Mouse (Mus musculus) neural tube, embryonic 14.5 days (tissue): ENCODE measurements at regions not wholly inside any gene's neighbourhood (a gene's known extent, or its start where the extent isn't known, plus 50 kb on each side); places are given as distances from the start of the nearest gene placed in this dataset.
"Not testable (repeated sequence)": the region's sequence is repeated elsewhere in the genome, so short reads cannot be mapped to it uniquely, and the experiment has no call there.

ENCODE experiments used
- ATAC-seq: fragments of 200-750 bp; cut with Nextera tagmentation; 2 replicates; pipeline ENCODE4 v1.8.0; 2017; ENCODE audit warnings: low read depth, mild to moderate bottlenecking, moderate TSS enrichment, moderate library complexity
- H3K27ac ChIP-seq: fragments of 300-500 bp; sonication (generic); 2 replicates; pipeline ENCODE4 v1.5.1; 2014; ENCODE audit warnings: low read depth, mild to moderate bottlenecking, control low read depth, low read length, moderate library complexity, mixed read lengths
- H3K27me3 ChIP-seq: fragments of 300-500 bp; sonication (generic); 2 replicates; pipeline ENCODE4 v1.6.1; 2014; ENCODE audit warnings: low read length; ENCODE audit not compliant: control insufficient read depth, insufficient read depth
- H3K36me3 ChIP-seq: fragments of 300-500 bp; sonication (generic); 2 replicates; pipeline ENCODE4 v1.6.1; 2014; ENCODE audit warnings: low read length, mixed read lengths; ENCODE audit not compliant: control insufficient read depth, insufficient read depth
- H3K4me1 ChIP-seq: fragments of 300-500 bp; sonication (generic); 2 replicates; pipeline ENCODE4 v1.6.1; 2014; ENCODE audit warnings: low read length; ENCODE audit not compliant: control insufficient read depth, insufficient read depth
- H3K4me2 ChIP-seq: fragments of 300-500 bp; sonication (generic); 2 replicates; pipeline ENCODE4 v1.6.1; 2014; ENCODE audit warnings: mild to moderate bottlenecking, low read depth, low read length, control low read depth
- H3K4me3 ChIP-seq: fragments of 300-500 bp; sonication (generic); 2 replicates; pipeline ENCODE4 v1.5.1; 2014; ENCODE audit warnings: low read depth, low read length, control low read depth, mixed read lengths
- H3K9ac ChIP-seq: fragments of 300-500 bp; sonication (generic); replicated peaks from 2 replicates; pipeline ENCODE4 v1.6.1; 2014; ENCODE audit warnings: low read depth, mild to moderate bottlenecking, control low read depth, low read length, mixed read lengths
- H3K9me3 ChIP-seq: fragments of 300-500 bp; sonication (generic); 2 replicates; pipeline ENCODE4 v1.6.1; 2016; ENCODE audit warnings: low read length; ENCODE audit not compliant: control insufficient read depth
- WGBS: fragments of 180-500 bp; shearing (Covaris S2); extraction: QIAGEN DNeasy Blood & Tissue Kit; methylation state at CpG from one replicate; pipeline ENCODE4 v1.1.7; 2014; 5-methylcytosine and 5-hydroxymethylcytosine counted together

DNA sequence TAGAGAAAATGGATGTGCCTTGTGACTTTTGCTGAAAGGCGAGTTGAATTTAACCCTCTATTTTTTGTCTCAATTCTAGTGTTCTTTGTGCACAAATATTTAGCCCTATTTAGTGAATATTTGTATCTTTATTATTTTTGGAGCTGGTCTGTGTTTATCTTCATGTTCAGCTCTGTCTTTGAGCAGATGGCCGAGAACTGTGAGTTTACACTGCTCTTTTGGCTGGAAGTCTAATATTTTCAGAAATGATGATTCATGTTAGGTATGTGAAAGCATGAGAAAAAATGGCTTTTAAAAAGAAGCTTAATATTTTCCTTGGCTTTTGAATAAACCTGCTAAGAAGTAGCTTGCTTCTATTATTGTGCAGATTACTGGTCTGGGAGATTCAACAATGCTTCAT, 505.4 kb downstream of the Sema5a start:
- H3K9me3 ChIP-seq, result no peaks in the 10 kb centered on the region
- H3K4me1 ChIP-seq, result no peaks in the 10 kb centered on the region
- no peak overlapping the region for H3K27ac ChIP-seq
- H3K4me3 ChIP-seq, result no peak overlapping the region
- no peak overlapping the region for H3K4me2 ChIP-seq
- H3K27me3 ChIP-seq, result no peaks in the 10 kb centered on the region
- ATAC-seq, result no peak
- no peaks in the 10 kb centered on the region for H3K36me3 ChIP-seq
- no peak overlapping the region for H3K9ac ChIP-seq
- 82% methylated on average over 2 of the region's 2 CpGs for WGBS

DNA sequence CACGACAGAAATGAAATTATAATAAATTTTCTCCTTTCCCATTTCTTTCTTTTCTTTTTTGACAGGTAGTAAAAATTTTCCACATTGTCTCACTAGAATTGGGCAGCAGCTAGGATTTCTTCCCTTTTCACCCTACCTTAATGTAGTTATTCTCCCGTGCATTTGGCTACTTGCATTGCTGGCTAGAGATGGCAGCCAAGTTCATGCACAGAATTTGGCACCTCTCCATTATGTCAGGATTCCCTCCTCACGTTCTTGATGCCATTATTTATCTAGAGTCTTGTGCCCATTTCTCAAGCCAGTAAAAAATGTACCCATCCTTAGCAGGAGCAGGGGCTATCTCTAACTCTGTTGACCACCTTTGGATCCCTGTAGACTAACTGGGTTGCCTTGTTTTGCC, 507.4 kb downstream of the Sema5a start:
- no peak overlapping the region for H3K4me2 ChIP-seq
- H3K27me3 ChIP-seq, result no peaks in the 10 kb centered on the region
- WGBS, result 70% methylated on average over 3 of the region's 3 CpGs
- H3K36me3 ChIP-seq, result no peaks in the 10 kb centered on the region
- H3K9ac ChIP-seq, result no peak overlapping the region
- H3K9me3 ChIP-seq, result no peaks in the 10 kb centered on the region
- no peaks in the 10 kb centered on the region for H3K4me1 ChIP-seq
- no peak overlapping the region for H3K4me3 ChIP-seq
- H3K27ac ChIP-seq, result no peak overlapping the region
- ATAC-seq, result no peak

DNA sequence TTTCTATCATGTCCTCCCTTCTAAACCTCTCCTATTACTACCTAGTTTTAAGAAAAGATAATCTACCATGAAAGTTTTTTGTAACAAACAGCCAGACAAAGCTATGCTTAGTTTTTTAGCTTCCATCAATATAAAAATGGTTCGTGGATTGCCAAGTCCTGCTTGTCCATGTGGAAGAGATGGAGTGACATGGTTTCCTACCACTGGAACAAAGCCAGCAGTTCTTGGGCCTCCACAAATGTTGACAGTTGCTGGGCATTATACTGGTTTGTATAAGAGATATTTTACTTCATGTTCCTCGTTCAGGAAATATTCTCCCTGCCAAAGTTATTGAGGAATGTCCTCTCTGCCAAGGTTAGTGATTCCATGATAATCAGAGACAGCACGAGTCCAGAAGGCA, 515.5 kb downstream of the Sema5a start:
- Histone ChIP-seq H3K4me1 (no peaks in the 10 kb centered on the region), H3K9me3 (no peaks in the 10 kb centered on the region), H3K36me3 (no peaks in the 10 kb centered on the region), H3K4me3 (no peak overlapping the region), H3K9ac (no peak overlapping the region), H3K27me3 (no peaks in the 10 kb centered on the region), H3K4me2 (no peak overlapping the region), H3K27ac (no peak overlapping the region)
- 80% methylated on average over 3 of the region's 3 CpGs for WGBS
- ATAC-seq, result no peak

DNA sequence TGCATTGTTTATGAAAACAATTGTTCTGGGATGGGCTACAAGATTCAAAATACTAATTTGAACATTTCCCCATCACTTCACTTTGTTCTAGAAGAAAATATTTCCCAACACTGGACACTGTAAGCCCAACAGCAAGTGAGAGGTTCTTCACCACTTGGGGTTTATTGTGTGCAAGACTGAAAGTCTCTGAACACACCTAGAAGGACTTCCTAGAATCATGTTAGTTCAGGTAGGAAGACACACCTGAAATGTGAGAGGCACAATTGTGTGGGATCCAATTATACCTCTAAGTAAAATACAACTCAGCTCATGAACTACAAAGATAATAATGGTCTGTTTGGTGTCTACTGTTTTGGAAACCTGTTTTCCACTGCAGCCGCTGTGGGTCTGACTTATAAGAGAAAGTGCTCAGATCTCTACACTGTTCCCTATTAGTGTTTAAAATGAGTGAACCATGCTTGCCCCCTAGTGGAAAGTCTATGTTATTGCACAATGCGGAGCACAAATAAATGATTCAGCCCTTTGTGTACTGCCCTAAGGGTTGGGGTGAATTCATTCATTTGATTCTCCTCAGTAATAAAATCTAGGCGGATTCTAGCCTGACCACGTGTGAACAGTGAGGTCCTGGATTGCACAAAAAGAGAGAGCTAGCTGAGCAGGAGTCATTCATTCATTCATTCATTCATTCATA, 521.5 kb downstream of the Sema5a start:
- H3K4me2 ChIP-seq, result no peak overlapping the region
- no peak overlapping the region for H3K9ac ChIP-seq

DNA sequence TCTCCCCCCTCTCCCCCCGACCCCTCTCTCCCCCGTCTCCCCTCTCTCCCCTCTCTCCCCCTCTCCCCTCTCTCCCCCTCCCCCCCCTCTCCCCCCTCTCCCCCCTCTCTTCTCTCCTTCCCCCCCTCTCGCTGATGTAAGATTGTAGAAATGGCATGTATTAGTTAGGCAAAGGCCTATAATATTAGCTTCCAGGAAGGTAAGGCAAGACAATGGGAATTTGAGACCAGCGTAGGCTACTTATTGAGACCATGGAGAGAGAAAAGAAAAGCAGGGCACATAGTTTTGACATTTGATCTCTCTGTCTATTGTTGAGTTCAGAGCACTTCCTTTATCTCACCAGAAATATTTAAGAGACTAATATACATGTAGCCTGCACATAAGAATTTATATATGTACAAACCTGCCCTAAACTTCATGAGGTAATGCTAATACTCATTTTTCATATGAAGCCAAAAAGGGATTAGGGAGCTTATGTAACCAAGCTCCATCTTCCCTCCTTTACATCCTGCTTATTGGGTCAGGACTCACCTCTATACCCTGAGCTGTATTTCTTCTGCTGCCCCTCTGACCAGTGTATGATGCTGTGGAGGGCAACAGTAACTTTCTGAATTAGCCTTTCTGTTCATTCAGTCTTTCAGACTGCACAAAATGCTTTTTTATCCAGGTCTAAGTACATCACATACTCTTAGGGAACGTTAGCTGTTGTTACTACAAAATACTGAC, 522.3 kb downstream of the Sema5a start:
- no peak overlapping the region for H3K27ac ChIP-seq

More for the DNA sequence above, 521.5 kb downstream of the Sema5a start:
- Histone ChIP-seq H3K27ac (no peak overlapping the region), H3K4me3 (no peak overlapping the region), H3K4me1 (no peaks in the 10 kb centered on the region), H3K27me3 (no peaks in the 10 kb centered on the region), H3K9me3 (no peaks in the 10 kb centered on the region), H3K36me3 (no peaks in the 10 kb centered on the region)
- peak; percentile 95 for ATAC-seq
- WGBS, result 5% methylated on average over 4 of the region's 4 CpGs

DNA sequence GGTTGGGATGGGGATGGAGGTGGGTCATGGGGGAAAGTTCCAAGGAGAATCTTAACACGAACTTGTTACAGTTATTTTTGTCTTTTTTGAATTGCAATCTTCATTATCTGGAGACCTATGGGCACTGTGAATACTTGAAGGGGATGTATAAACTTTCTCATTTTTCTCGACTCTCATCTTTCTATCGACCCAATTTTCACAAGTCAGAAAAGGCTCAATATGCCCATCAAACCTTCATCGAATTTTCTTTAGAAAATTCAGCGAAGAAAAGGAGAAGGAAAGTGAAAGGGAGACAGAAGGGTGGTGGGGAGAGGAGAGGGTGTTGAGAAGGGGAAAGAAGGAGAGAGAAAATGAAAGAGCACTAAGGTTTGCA, 533.6 kb downstream of the Sema5a start:
- not testable (repeated sequence) for H3K27me3 ChIP-seq, H3K9ac ChIP-seq
- WGBS, result 28% methylated on average over 5 of the region's 5 CpGs

More for the DNA sequence above, 522.3 kb downstream of the Sema5a start:
- Histone ChIP-seq H3K9me3 (no peaks in the 10 kb centered on the region), H3K36me3 (no peaks in the 10 kb centered on the region), H3K4me2 (no peak overlapping the region), H3K9ac (no peak overlapping the region), H3K4me1 (no peaks in the 10 kb centered on the region), H3K27me3 (no peaks in the 10 kb centered on the region), H3K4me3 (no peak overlapping the region)
- 51% methylated on average over 4 of the region's 5 CpGs for WGBS
- ATAC-seq, result no peak

DNA sequence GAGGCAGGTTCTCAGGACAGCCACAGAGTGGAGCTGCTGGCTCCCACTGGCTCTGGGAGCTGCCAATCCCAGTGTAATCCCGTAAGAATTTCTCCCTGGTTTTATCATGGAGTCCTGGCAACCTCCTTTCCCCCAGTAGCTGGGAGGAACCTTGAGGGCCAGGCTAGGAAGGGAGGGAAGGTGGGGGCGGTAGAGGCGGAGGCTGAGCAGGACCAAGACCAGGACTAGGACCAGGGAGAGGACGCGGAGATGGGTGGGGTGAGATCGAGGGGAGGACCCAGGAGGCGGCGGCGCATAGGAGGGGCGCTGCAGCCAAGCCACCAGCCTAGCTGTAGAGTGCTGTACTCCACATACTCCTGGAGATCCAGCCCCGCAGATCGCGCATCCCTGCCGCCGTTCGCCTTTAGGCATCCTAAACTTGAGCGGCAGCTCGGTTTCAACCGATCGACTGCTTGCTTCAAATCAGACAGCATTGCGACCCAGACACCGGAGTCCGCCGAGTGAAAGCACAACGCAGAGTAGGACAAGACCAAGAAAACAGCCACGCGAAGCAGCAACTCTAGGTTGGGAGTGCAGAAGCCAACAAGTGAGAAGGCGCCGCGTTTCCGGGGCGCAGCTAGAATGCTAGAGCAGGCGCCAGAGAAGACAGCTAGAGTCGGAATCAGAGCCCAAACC, 534.1 kb downstream of the Sema5a start:
- under 1% methylated on average over 33 of the region's 34 CpGs for WGBS
- not testable (repeated sequence) for H3K4me1 ChIP-seq, H3K9me3 ChIP-seq, H3K36me3 ChIP-seq, H3K27me3 ChIP-seq, H3K27ac ChIP-seq
- peak overlapping the region; percentile 64 for H3K4me2 ChIP-seq
- H3K9ac ChIP-seq, result peak overlapping the region; percentile 5; the same call in 1 of the 2 replicates
- H3K4me3 ChIP-seq, result peak overlapping the region; percentile 44
- peak; percentile 98 for ATAC-seq

More for the DNA sequence above, 533.6 kb downstream of the Sema5a start:
- not testable (repeated sequence) for ATAC-seq, H3K9me3 ChIP-seq, H3K36me3 ChIP-seq, H3K4me1 ChIP-seq, H3K27ac ChIP-seq, H3K4me2 ChIP-seq
- peak overlapping the region; percentile 44; the same call in 1 of the 2 replicates for H3K4me3 ChIP-seq

DNA sequence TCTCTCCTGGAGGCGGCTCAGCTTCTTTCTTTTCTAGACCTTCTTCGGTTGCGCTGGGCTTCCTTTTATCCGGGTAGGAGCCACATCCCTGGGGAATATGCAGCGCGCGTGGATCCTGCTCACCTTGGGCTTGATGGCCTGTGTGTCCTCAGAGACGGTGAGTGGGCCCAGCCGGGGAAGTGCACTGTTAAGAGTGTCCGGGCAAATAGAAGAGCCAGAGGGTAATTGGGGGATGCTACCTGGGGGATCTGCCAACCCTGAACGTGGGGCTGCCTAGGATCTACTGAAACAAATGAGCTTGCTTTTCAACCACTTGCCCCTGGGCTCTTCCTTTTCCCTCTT, 534.6 kb downstream of the Sema5a start:
- H3K9ac ChIP-seq, result peak overlapping the region; percentile 5; the same call in 1 of the 2 replicates
- peak overlapping the region; percentile 64 for H3K4me2 ChIP-seq
- peak; percentile 41 for ATAC-seq
- peak overlapping the region; percentile 44 for H3K4me3 ChIP-seq
- not testable (repeated sequence) for H3K27ac ChIP-seq, H3K4me1 ChIP-seq, H3K36me3 ChIP-seq, H3K27me3 ChIP-seq, H3K9me3 ChIP-seq
- 3% methylated on average over 11 of the region's 11 CpGs for WGBS

DNA sequence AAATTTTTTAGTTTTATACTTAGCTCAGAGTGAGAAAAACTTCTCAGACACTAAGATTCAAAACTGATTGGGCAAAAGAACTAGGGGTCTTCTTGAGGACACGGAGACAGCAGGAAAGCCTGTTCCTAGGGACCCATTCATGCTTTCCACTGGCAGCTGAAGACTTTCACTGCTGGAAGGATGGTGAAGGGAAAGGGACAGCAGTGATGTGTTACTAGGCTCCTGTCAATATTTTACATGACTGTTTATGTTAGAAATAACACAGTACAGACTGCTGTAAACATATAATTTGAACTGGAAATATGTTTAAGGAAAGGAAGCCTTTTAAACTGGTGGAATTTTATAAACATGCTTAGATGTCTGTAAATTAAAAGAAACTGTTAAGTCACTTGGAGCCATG, 537.0 kb downstream of the Sema5a start:
- H3K9ac ChIP-seq, H3K4me2 ChIP-seq: not testable (repeated sequence)

More for the DNA sequence above, 537.0 kb downstream of the Sema5a start:
- not testable (repeated sequence) for H3K27me3 ChIP-seq, H3K36me3 ChIP-seq, H3K4me1 ChIP-seq, ATAC-seq, H3K4me3 ChIP-seq, H3K27ac ChIP-seq, H3K9me3 ChIP-seq
- 80% methylated on average over 1 of the region's 1 CpGs for WGBS
